Mouse (Mus musculus): Measurements from ENCODE around the gene Gpr75.

Gpr75 gene

DNA sequence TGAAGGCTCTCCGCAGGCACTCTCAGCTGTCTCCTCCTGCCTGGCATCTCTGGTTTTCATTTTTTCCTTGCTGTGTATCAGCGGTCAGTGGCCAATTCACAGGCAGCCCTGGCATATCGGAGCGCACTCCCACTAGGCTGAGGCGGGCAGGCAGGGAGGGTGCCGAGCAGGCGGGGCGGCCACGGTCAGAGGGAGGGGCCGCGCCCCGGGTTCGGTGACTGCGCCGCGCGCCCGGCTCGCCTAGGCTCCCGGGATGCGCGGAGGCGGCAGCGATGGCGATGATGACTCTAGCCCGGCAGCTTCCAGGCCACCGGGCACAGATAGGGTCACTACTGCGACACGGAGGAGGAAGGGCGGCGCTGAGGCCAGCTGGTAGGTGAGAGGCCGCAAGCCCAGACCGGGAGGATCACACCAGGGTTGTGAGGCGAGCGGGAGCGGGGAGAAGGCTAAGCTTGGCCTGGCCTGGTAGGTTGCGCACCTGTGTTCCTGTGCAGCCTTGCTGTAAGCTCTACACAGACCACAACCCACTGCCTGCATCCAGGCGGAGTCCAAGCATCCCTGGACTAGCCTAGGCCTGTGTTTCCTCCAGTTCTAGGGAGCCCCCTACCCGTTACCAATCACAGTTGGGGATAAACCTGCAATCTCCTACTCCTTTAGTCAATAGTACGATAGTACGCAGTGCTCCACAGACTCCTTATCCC is at the start of gene Gpr75, which contains the start of gene Asb3:
Gene Gpr75 (plus strand): TSS at position 188 of the 701 bp plus-strand sequence.
Gene Asb3 (plus strand): TSS at position 246 of the 701 bp plus-strand sequence.
- peak; percentile 52 for DNase-seq (ENCODE audit: low spot score)

DNA sequence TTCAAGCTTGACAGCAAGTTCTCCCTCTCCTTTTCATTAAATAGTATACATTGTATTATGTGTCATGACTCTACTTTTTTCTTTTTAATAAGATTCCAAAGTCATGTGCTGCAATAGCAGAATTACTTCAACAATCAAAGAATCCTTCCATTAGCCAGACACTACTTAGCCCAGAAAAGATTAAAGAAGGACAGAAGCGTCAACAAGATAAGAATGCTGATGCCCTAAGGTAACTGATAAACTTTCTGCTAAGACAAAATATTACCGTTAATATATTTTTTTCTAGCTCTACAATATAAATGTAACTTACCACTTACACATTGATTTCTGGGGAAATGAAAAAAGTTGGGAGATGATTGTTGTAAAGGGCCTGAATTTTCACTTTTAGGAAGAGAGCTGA is 46.4 kb upstream of the Gpr75 start:
- DNase-seq (ENCODE audit: low spot score), result no peak

DNA sequence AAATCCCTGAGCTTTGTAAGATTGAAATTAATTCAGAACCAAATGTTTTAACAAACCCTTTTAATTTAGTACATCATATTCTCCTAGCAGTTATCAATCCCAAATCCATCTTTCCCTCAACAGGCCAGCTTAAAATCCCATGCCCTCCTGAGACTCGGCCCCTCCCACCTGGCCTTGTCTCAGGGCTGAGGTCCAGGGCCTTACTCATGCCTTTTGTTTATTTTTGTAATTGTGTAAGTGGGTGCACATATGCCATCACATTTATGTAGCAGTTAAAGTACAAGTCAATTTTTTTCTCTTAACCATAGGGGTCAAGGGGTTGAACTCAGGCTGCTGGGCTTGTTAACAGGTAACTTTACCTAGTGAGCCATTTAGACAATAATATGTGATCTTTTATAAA is 40.8 kb upstream of the Gpr75 start:
- no peak for DNase-seq (ENCODE audit: low spot score)

DNA sequence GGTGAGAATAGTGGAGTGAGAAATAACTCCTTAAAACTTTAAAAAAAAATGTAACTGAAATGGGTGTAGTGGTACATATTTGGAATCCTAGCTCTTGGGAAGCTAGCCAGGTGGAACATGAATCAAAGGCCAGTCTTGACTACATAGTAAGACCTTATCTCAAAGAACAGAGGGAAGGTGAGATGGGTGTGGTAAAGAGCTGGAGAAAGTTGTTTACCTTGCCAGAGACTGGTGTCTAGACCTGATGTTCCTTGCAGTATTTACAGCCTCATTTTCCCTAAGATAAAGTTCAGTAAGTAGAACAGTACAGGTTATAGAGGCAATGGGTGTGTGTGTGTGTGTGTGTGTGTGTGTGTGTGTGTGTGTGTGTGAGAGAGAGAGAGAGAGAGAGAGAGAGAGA is 12.7 kb upstream of the Gpr75 start:
- DNase-seq (ENCODE audit: low spot score), result no peak

DNA sequence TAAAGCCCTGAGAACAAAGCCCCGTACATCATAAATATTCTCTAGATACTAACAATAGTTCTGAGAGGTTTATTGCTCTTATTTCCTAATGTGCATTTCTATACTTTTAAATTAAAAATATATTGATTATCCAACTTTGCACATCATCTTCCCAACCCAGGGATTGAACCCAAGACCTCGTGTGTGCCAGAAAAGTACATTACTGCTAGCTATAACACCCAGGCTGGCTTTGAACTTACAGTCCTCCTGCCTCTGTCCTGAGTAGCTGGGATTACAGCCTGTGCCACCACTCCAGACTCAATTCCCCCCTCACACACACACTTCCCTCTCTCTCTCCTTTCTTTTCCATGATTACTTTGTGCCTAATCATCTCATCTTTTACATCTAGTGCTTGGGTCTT is 3.0 kb downstream of the Gpr75 start:
- no peak for DNase-seq (ENCODE audit: low spot score)

DNA sequence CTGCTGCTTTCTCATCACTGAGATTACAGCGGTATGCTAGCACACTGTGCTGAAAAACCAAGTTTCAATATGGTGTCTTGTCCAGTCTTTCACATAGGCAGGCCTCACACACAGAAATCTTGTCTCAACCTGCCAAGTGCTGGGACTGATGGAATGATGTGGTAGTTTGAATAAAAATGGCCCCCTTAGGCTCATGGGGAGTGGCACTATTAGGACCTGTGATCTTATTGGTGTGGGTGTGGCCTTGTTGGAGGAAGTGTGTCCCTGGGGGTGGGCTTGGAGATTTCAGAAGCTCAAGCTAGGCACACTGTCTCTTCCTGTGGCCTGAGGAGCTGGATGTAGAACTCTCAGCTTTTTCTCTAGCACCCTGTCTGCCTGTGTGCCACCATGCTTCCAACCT is 11.0 kb downstream of the Gpr75 start:
- no peak for DNase-seq (ENCODE audit: low spot score)

DNA sequence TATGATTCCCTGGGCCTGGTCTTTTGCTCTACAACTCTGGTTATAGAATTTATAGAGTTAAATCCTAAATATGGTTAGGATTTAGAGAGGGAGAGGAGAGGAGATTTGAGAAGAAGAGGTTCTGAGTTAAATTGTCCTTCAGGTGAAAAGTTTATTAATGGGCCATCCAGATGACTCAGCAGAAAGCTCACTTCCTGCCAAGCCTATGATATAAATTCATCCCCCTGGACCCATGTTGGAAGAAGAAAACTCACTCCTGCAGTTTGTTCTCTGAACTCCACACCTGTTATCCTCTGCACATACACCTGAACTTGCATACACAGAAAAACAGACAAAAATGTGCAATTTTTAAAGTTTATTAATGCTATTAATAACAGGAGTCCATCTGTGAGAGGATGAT is 14.2 kb downstream of the Gpr75 start:
- no peak for DNase-seq (ENCODE audit: low spot score)

DNA sequence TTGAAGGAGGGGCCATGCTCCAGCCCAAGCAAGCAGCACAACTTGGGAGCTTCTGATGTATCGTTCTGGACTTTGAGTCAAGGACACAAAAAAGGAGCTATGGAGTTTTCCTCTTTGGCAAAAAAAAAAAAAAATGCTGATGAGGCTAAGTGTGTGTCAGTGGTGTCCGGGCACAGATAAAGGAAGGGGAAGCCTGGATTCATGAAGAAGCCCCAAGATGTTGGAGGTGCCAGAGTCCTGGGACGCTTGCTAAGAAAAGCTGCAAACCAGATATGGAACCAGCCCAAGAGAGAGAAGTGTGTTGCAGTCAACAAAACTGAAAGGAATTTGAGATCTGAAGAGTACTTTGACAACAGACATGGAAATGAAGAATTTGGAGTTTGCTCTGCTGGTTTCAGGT is 27.2 kb downstream of the Gpr75 start:
- DNase-seq (ENCODE audit: low spot score), result no peak

DNA sequence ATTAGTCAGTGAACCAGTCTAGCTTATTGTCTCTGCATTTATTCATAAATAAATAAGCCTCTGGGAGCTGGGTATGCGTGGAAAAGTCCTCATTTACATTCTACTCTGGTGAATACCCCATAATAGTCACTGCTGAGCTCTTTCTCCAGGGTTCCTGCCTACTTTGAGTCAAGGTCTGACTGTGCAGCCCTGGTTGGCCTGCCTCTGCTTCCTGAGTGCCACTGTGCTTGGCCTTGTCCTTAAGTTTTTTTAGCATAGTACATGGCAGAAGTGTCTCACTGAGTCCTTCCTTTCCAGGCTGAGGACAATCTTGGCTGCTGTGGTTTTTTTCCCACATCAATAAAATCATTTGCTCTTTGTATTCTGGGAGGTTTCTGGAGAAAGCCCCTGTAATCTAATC is 35.5 kb downstream of the Gpr75 start:
- DNase-seq (ENCODE audit: low spot score), result no peak

DNA sequence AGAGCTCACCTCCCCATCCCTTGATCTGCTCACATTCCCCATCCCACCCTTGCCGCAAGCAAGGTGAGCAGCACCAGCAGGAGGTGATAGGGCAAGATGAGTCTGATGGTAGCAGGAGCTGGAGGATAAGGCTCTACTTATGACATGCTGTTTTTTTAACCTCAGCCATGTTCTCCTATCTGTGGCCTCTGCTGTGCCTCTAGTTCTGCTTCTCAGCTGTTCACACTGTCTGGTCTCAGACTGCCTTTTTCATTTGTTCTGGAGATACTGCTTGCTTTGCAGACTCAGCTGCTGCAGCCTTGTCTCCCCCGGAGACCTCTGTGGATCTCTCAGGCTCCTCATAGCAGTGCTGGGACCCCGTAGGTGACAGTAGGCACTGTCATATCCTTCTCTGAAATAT is 38.1 kb downstream of the Gpr75 start:
- DNase-seq (ENCODE audit: low spot score), result no peak

DNA sequence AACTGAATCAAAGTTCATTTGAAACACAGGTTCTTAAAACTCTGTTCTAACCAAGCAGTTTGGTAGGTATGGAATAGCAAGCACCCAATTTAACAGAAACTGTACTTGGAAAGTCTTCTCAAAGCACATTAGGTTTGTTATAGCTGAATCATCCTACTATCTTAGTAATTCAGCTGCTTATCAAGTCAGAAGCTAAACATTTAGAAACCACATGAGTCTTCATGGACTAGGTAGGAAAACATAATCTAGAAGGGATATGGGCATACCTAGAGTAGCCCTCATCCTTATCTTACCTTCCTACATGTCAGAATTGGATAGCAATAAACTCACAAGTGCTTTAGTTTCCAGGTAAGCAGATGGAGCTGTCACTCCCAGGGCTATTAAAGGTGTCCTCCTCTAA is 42.9 kb downstream of the Gpr75 start:
- DNase-seq (ENCODE audit: low spot score), result no peak

DNA sequence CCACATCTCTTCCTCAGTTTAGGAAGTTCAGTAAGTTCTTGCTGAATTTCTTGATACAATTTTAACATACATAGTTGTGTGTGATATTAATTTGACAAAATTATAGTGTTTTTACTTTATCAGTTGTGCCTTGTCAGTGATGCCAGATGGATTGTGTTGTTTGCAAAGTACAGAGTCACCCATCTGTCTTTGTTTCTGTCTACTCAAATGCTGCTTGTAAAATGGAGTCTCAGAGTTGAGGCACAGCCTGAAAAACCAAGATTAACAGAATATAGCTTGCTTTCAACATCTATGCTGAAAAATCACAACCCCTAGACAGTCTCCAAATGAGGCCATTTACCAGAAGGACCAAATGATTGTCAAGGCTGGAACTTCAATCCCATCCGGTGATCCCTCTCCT is 43.3 kb downstream of the Gpr75 start:
- DNase-seq (ENCODE audit: low spot score), result no peak
